Mouse (Mus musculus) stomach, embryonic 16.5 days (tissue): Measurements from ENCODE around the gene Hsd17b12. TPM values are rescaled to one million over a fixed set of nuclear protein-coding genes. Genes with fewer than 3 reads are reported as not detected.

Experiments used
- ATAC-seq: fragments of 200-750 bp; cut with Nextera tagmentation; 2 replicates; pipeline ENCODE4 v1.8.0; 2017; ENCODE audit warnings: moderate number of reproducible peaks, moderate TSS enrichment; ENCODE audit not compliant: insufficient read depth, low FRiP score
- H3K27ac ChIP-seq: fragments of 300-500 bp; sonication (generic); 2 replicates; pipeline ENCODE4 v1.5.1; 2014; ENCODE audit warnings: low read length
- H3K27me3 ChIP-seq: fragments of 300-500 bp; sonication (generic); 2 replicates; pipeline ENCODE4 v1.6.1; 2014; ENCODE audit warnings: low read length, control low read depth, mixed read lengths; ENCODE audit not compliant: control insufficient read depth, insufficient read depth
- H3K36me3 ChIP-seq: fragments of 300-500 bp; sonication (generic); 2 replicates; pipeline ENCODE4 v1.6.1; 2014; ENCODE audit warnings: low read length; ENCODE audit not compliant: control insufficient read depth, insufficient read depth
- H3K4me1 ChIP-seq: fragments of 300-500 bp; sonication (generic); 2 replicates; pipeline ENCODE4 v1.6.1; 2014; ENCODE audit warnings: low read length, control low read depth, mixed read lengths; ENCODE audit not compliant: control insufficient read depth, insufficient read depth
- H3K4me2 ChIP-seq: fragments of 300-500 bp; sonication (generic); 2 replicates; pipeline ENCODE4 v1.6.1; 2014; ENCODE audit warnings: low read depth, low read length, mixed read lengths
- H3K4me3 ChIP-seq: fragments of 300-500 bp; sonication (generic); replicated peaks from 2 replicates; pipeline ENCODE4 v1.5.1; 2014; ENCODE audit warnings: mild to moderate bottlenecking, low read length
- H3K9ac ChIP-seq: fragments of 300-500 bp; sonication (generic); 2 replicates; pipeline ENCODE4 v1.6.1; 2014; ENCODE audit warnings: low read length
- H3K9me3 ChIP-seq: fragments of 300-500 bp; sonication (generic); replicated peaks from 2 replicates; pipeline ENCODE4 v1.6.1; 2016; ENCODE audit warnings: low read length, control low read depth; ENCODE audit not compliant: control insufficient read depth
- WGBS: fragments of 180-500 bp; shearing (Covaris S2); extraction: QIAGEN DNeasy Blood & Tissue Kit; methylation state at CpG from one replicate; pipeline ENCODE4 v1.1.7; 2014; 5-methylcytosine and 5-hydroxymethylcytosine counted together
- polyA plus RNA-seq: library from polyadenylated mRNA; unstranded; fragments of >200 nt; fragmentation: Nextera tagmentation; extraction: Ambion mirVana; gene quantifications from 2 replicates; pipeline ENCODE4 v1.2.1, GENCODE M21; 2015

The Hsd17b12 gene
- polyA plus RNA-seq, 1 experiment from 2014 or later = 139 TPM

GRCm38 (mm10) chr2:94128496-94128895, 29.3 kb downstream of the Hsd17b12 start:
- H3K4me1 ChIP-seq = peaks cover 4% of the 10 kb centered on the region; the same call in 1 of the 2 replicates
- H3K36me3 ChIP-seq = no peaks in the 10 kb centered on the region
- no peak for ATAC-seq
- H3K27ac ChIP-seq = no peak overlapping the region
- H3K27me3 ChIP-seq = no peaks in the 10 kb centered on the region
- no peaks in the 10 kb centered on the region for H3K9me3 ChIP-seq
- WGBS = 70% methylated on average over 3 of the region's 3 CpGs
- no peak overlapping the region for H3K4me3 ChIP-seq
- H3K4me2 ChIP-seq = no peak overlapping the region
- no peak overlapping the region for H3K9ac ChIP-seq

DNA sequence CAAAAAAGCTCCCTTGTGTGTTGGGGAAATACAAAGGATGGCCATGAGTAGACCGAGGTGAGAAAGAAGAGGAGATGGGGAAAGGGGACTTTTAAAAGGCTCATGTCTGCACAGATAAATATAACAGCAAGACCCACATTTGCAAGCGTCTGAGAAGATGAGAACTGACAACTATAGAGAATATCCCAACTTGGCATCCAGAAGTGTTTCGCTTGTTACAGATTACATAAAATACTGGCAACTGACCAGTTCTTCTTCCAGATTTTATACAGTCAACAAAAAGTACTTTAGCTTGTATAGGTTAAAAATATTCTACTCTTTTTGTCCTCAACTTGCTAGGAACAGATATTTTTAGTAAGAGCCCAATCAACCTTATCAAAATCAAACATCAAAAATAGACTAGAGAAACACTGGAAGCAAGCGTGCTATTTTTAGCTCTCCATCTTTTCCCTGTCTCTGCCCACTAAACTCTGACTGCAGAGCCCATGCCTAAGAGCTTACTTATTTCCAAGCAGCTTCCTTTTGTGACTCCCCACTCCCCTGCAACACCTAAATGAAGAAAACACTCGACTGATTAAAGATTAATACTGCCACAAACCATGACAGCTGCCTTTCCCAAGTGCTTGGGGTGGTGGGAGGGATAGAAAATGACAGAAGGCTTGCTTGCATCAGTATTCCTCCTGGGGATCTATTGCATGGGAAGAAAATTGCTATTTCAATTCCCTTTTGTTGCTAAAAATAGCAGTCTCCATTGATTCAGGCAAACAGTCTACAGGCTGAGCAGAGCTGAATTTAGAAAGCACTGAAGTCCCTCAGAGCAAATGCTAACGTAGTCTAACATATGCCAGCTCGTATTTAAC, 35.4 kb downstream of the Hsd17b12 start:
- H3K27ac ChIP-seq = peak overlapping the region; percentile 62
- WGBS = 41% methylated on average over 7 of the region's 7 CpGs
- H3K36me3 ChIP-seq = no peaks in the 10 kb centered on the region
- H3K9ac ChIP-seq = no peak overlapping the region
- no peak overlapping the region for H3K4me2 ChIP-seq
- no peaks in the 10 kb centered on the region for H3K9me3 ChIP-seq
- ATAC-seq = no peak
- H3K27me3 ChIP-seq = no peaks in the 10 kb centered on the region
- peaks cover 11% of the 10 kb centered on the region for H3K4me1 ChIP-seq
- H3K4me3 ChIP-seq = no peak overlapping the region

- no peak for ATAC-seq
- Histone ChIP-seq H3K27ac (no peak overlapping the region), H3K27me3 (no peaks in the 10 kb centered on the region), H3K9ac (no peak overlapping the region), H3K4me3 (no peak overlapping the region), H3K4me1 (no peaks in the 10 kb centered on the region), H3K4me2 (no peak overlapping the region), H3K9me3 (no peaks in the 10 kb centered on the region), H3K36me3 (no peaks in the 10 kb centered on the region)
- 90% methylated on average over 2 of the region's 2 CpGs for WGBS
Observed at GRCm38 (mm10) chr2:94103758-94104157, 54.0 kb downstream of the Hsd17b12 start.

DNA sequence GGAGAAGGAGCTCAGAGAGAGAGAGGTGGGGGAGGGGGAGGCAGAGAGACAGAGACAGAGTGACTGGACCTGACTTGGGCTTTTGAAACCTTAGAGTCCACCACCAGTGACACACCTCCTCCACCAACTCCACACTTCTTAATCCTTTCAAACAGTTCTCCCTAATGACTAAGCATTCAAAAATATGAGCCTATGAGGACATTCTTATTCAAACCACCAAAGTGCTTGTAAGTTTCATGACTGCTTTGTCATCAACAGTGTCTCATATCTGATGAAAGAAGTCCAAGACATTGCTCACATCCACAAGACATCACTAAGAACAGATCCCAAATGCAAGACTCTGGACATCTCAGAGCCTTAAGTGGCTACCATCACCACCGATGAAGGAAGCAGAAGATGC, 67.9 kb downstream of the Hsd17b12 start:
- 95% methylated on average over 1 of the region's 1 CpGs for WGBS
- H3K4me2 ChIP-seq = no peak overlapping the region
- H3K4me1 ChIP-seq = no peaks in the 10 kb centered on the region
- no peak overlapping the region for H3K4me3 ChIP-seq
- no peak overlapping the region for H3K9ac ChIP-seq
- no peaks in the 10 kb centered on the region for H3K9me3 ChIP-seq
- no peak for ATAC-seq
- H3K27ac ChIP-seq = no peak overlapping the region
- no peaks in the 10 kb centered on the region for H3K36me3 ChIP-seq
- H3K27me3 ChIP-seq = no peaks in the 10 kb centered on the region

DNA sequence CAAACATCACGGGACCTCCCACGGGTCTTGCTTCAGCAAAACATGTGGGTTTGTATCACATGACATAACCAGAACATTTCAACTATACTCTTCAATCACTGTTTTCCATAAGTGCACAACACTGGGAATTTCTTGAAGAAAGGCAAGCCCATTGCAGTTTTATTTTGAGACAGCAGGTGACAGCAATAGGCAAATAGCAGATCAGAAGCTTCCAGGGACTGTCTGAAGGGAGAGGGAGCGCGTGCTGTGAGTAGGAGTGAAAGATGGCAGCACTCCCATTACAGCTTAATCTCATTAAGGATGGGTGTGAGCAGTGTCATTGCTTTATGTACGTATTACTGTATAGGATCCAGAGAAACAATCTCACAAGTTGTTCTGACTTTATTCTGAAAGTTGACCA, 88.3 kb downstream of the Hsd17b12 start:
- Histone ChIP-seq H3K9me3 (0 out of 2 replicates have a peak, but pooled peaks cover 6% of the 10 kb centered on the region), H3K4me2 (no peak overlapping the region), H3K27me3 (no peaks in the 10 kb centered on the region), H3K4me1 (no peaks in the 10 kb centered on the region), H3K36me3 (peaks cover 6% of the 10 kb centered on the region; the same call in 1 of the 2 replicates), H3K4me3 (no peak overlapping the region), H3K27ac (no peak overlapping the region), H3K9ac (no peak overlapping the region)
- 79% methylated on average over 5 of the region's 5 CpGs for WGBS
- no peak for ATAC-seq

GRCm38 (mm10) chr2:94066540-94067135, 91.1 kb downstream of the Hsd17b12 start:
- H3K27me3 ChIP-seq = no peaks in the 10 kb centered on the region
- H3K4me3 ChIP-seq = no peak overlapping the region
- WGBS = 83% methylated on average over 5 of the region's 5 CpGs
- no peak for ATAC-seq
- no peak overlapping the region for H3K9ac ChIP-seq
- peaks cover 6% of the 10 kb centered on the region; the same call in 1 of the 2 replicates for H3K36me3 ChIP-seq
- H3K9me3 ChIP-seq = 0 out of 2 replicates have a peak, but pooled peaks cover 6% of the 10 kb centered on the region
- no peak overlapping the region for H3K27ac ChIP-seq
- H3K4me2 ChIP-seq = no peak overlapping the region
- H3K4me1 ChIP-seq = no peaks in the 10 kb centered on the region

DNA sequence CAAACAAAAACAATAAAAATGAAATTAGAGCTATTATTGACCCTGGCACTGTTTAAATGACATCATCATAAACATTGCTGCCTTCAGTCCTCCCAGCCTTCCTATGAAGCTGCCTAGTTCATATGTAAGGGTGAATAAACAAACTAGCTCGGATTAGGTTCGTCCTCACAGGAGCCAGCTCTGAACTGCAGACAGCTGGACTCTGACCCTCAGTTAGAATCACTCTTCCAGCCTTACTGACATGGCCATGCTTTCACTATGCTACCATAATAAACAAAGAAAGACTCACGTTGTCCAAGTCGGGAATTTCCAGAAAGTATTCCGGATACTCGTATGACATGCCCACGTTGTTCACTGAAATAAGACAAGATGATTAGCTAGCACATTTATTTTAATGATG, 91.6 kb downstream of the Hsd17b12 start:
- Histone ChIP-seq H3K4me2 (no peak overlapping the region), H3K9ac (no peak overlapping the region), H3K4me3 (no peak overlapping the region), H3K9me3 (0 out of 2 replicates have a peak, but pooled peaks cover 6% of the 10 kb centered on the region), H3K36me3 (peaks cover 6% of the 10 kb centered on the region; the same call in 1 of the 2 replicates), H3K4me1 (no peaks in the 10 kb centered on the region), H3K27ac (no peak overlapping the region), H3K27me3 (no peaks in the 10 kb centered on the region)
- no peak for ATAC-seq
- WGBS = 40% methylated on average over 7 of the region's 7 CpGs

DNA sequence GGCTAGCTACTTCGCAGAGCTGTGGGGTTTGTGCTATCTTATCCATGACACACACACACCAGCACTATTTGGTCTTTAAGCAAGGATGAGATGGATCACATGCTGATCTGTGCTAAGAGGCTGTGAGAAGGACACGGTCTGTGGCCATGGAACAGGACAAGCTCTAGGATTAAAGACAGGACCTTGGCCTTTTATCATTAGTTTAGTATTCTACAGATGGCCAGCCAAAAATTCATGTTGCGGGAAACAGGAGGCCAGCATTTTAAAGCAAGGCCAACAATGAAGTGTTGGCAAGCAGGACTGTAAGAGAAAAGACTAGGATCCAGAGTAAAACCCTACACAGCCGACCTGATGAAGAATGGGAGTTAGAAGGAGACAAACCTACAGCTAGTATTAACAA, 95.0 kb downstream of the Hsd17b12 start:
- no peaks in the 10 kb centered on the region for H3K36me3 ChIP-seq
- H3K4me3 ChIP-seq = no peak overlapping the region
- no peak overlapping the region for H3K4me2 ChIP-seq
- H3K27ac ChIP-seq = no peak overlapping the region
- H3K4me1 ChIP-seq = no peaks in the 10 kb centered on the region
- no peak for ATAC-seq
- no peak overlapping the region for H3K9ac ChIP-seq
- 88% methylated on average over 4 of the region's 4 CpGs for WGBS
- H3K27me3 ChIP-seq = no peaks in the 10 kb centered on the region
- H3K9me3 ChIP-seq = no peaks in the 10 kb centered on the region

DNA sequence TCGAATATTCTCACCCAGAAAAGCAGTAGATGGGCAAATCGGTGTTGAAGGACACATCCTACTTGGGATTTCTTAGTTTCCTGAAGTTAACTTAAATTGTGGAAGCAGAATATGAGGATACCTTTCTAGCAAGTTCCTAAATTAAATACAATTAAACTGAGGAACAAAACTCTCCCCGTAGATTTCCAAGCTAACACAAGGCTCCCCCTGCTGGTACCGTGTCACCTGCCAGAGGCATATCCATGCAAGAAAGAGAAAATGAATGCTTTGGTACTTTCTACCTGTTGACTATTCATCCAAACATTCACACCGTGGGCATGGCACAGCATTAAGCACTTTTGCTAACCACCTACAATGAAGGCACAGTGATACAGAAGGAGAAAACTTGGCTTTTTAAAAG, 98.3 kb downstream of the Hsd17b12 start:
- no peak overlapping the region for H3K4me2 ChIP-seq
- H3K27ac ChIP-seq = no peak overlapping the region
- ATAC-seq = no peak
- H3K4me3 ChIP-seq = no peak overlapping the region
- no peak overlapping the region for H3K9ac ChIP-seq
- H3K9me3 ChIP-seq = no peaks in the 10 kb centered on the region
- no peaks in the 10 kb centered on the region for H3K27me3 ChIP-seq
- no peaks in the 10 kb centered on the region for H3K36me3 ChIP-seq
- WGBS = 72% methylated on average over 5 of the region's 5 CpGs
- H3K4me1 ChIP-seq = no peaks in the 10 kb centered on the region
